Mouse (Mus musculus) limb, embryonic 11.5 days (tissue): ENCODE results near the gene Acoxl. TPM values are rescaled to one million over a fixed set of nuclear protein-coding genes. Genes with fewer than 3 reads are reported as not detected.

Source experiments
- ATAC-seq: fragments of 200-750 bp; cut with Nextera tagmentation; 2 replicates; pipeline ENCODE4 v1.8.0; 2017; ENCODE audit warnings: low read depth; ENCODE audit not compliant: insufficient number of reproducible peaks, low FRiP score, low TSS enrichment
- DNase-seq: peaks from one replicate; pipeline ENCODE4 v3.0.0-alpha.2; 2015; ENCODE audit warnings: low spot score
- H3K27ac ChIP-seq: fragments of 300-500 bp; sonication (generic); replicated peaks from 2 replicates; pipeline ENCODE4 v1.5.1; 2014; ENCODE audit warnings: low read depth, mild to moderate bottlenecking, low read length
- H3K27me3 ChIP-seq: fragments of 300-500 bp; sonication (generic); 2 replicates; pipeline ENCODE4 v1.6.1; 2014; ENCODE audit warnings: mild to moderate bottlenecking, low read length, mixed read lengths; ENCODE audit not compliant: control insufficient read depth, insufficient read depth
- H3K36me3 ChIP-seq: fragments of 300-500 bp; sonication (generic); 2 replicates; pipeline ENCODE4 v1.6.1; 2014; ENCODE audit warnings: mild to moderate bottlenecking, low read length, moderate library complexity, mixed read lengths; ENCODE audit not compliant: control insufficient read depth, insufficient read depth
- H3K4me1 ChIP-seq: fragments of 300-500 bp; sonication (generic); 2 replicates; pipeline ENCODE4 v1.6.1; 2014; ENCODE audit warnings: low read length, mixed read lengths; ENCODE audit not compliant: control insufficient read depth, insufficient read depth
- H3K4me2 ChIP-seq: fragments of 300-500 bp; sonication (generic); 2 replicates; pipeline ENCODE4 v1.6.1; 2014; ENCODE audit warnings: low read depth, mild to moderate bottlenecking, moderate library complexity; ENCODE audit not compliant: severe bottlenecking
- H3K4me3 ChIP-seq: fragments of 300-500 bp; sonication (generic); 2 replicates; pipeline ENCODE4 v1.5.1; 2014; ENCODE audit warnings: low read depth, low read length
- H3K9ac ChIP-seq: fragments of 300-500 bp; sonication (generic); 2 replicates; pipeline ENCODE4 v1.6.1; 2014; ENCODE audit warnings: mild to moderate bottlenecking, low read length
- H3K9me3 ChIP-seq: fragments of 300-500 bp; sonication (generic); 2 replicates; pipeline ENCODE4 v1.6.1; 2016; ENCODE audit warnings: low read length; ENCODE audit not compliant: control insufficient read depth
- WGBS: fragments of 180-500 bp; shearing (Covaris S2); extraction: QIAGEN DNeasy Blood & Tissue Kit; methylation state at CpG from one replicate; pipeline ENCODE4 v1.1.7; 2014; 5-methylcytosine and 5-hydroxymethylcytosine counted together
- polyA plus RNA-seq: library from polyadenylated mRNA; unstranded; fragments of >200 nt; fragmentation: Nextera tagmentation; extraction: Ambion mirVana; gene quantifications from 2 replicates; pipeline ENCODE4 v1.2.1, GENCODE M21; 2014

Gene Acoxl
- polyA plus RNA-seq, 1 experiment from 2014 or later: 0.31 TPM

GRCm38 (mm10) chr2:128020039-128020907, 181.6 kb downstream of the Acoxl start:
- Histone ChIP-seq H3K4me3 (no peak overlapping the region), H3K9me3 (no peaks in the 10 kb centered on the region), H3K36me3 (no peaks in the 10 kb centered on the region), H3K4me2 (no peak overlapping the region), H3K9ac (no peak overlapping the region), H3K27ac (no peak overlapping the region), H3K4me1 (no peaks in the 10 kb centered on the region), H3K27me3 (no peaks in the 10 kb centered on the region)
- ATAC-seq (no peak), DNase-seq (peak; percentile 11)
- whole genome bisulfite sequencing: 44% methylated on average over 7 of the region's 7 CpGs

GRCm38 (mm10) chr2:128020908-128021193, 182.2 kb downstream of the Acoxl start:
- H3K4me2 ChIP-seq: no peak overlapping the region
- H3K27me3 ChIP-seq: no peaks in the 10 kb centered on the region
- no peak overlapping the region for H3K27ac ChIP-seq
- H3K36me3 ChIP-seq: no peaks in the 10 kb centered on the region
- H3K4me3 ChIP-seq: no peak overlapping the region
- ATAC-seq (no peak), DNase-seq (peak; percentile 12)
- H3K9me3 ChIP-seq: no peaks in the 10 kb centered on the region
- no peak overlapping the region for H3K9ac ChIP-seq
- no peaks in the 10 kb centered on the region for H3K4me1 ChIP-seq

- H3K27me3 ChIP-seq: no peaks in the 10 kb centered on the region
- no peaks in the 10 kb centered on the region for H3K4me1 ChIP-seq
- 83% methylated on average over 2 of the region's 2 CpGs for WGBS
- H3K9ac ChIP-seq: no peak overlapping the region
- H3K27ac ChIP-seq: no peak overlapping the region
- no peaks in the 10 kb centered on the region for H3K36me3 ChIP-seq
- H3K4me3 ChIP-seq: no peak overlapping the region
- no peak for DNase-seq
- ATAC-seq: no peak
- H3K9me3 ChIP-seq: no peaks in the 10 kb centered on the region
- no peak overlapping the region for H3K4me2 ChIP-seq
Observed at GRCm38 (mm10) chr2:128023855-128024254, 185.2 kb downstream of the Acoxl start.

GRCm38 (mm10) chr2:128027696-128028095, 189.0 kb downstream of the Acoxl start:
- no peak overlapping the region for H3K4me2 ChIP-seq
- H3K27ac ChIP-seq: no peak overlapping the region
- H3K36me3 ChIP-seq: no peaks in the 10 kb centered on the region
- ATAC-seq (no peak), DNase-seq (no peak)
- H3K4me1 ChIP-seq: no peaks in the 10 kb centered on the region
- H3K9ac ChIP-seq: no peak overlapping the region
- WGBS: 89% methylated on average over 12 of the region's 12 CpGs
- H3K9me3 ChIP-seq: no peaks in the 10 kb centered on the region
- no peak overlapping the region for H3K4me3 ChIP-seq
- no peaks in the 10 kb centered on the region for H3K27me3 ChIP-seq

- no peak for ATAC-seq
- no peaks in the 10 kb centered on the region for H3K4me1 ChIP-seq
- no peak overlapping the region for H3K4me2 ChIP-seq
- 75% methylated on average over 2 of the region's 2 CpGs for WGBS
- no peak overlapping the region for H3K9ac ChIP-seq
- no peak for DNase-seq
- H3K4me3 ChIP-seq: no peak overlapping the region
- H3K27ac ChIP-seq: no peak overlapping the region
- no peaks in the 10 kb centered on the region for H3K36me3 ChIP-seq
- H3K9me3 ChIP-seq: no peaks in the 10 kb centered on the region
- H3K27me3 ChIP-seq: no peaks in the 10 kb centered on the region
Observed at GRCm38 (mm10) chr2:128029968-128030367, 191.3 kb downstream of the Acoxl start.

- Histone ChIP-seq H3K4me2 (no peak overlapping the region), H3K27me3 (no peaks in the 10 kb centered on the region), H3K9me3 (no peaks in the 10 kb centered on the region), H3K9ac (no peak overlapping the region), H3K27ac (no peak overlapping the region), H3K4me3 (no peak overlapping the region), H3K4me1 (no peaks in the 10 kb centered on the region), H3K36me3 (no peaks in the 10 kb centered on the region)
- DNase-seq: no peak
- 2% methylated on average over 4 of the region's 4 CpGs for WGBS
- no peak for ATAC-seq
Observed at GRCm38 (mm10) chr2:128032111-128032510, 193.4 kb downstream of the Acoxl start.

- Histone ChIP-seq H3K4me2 (no peak overlapping the region), H3K9me3 (no peaks in the 10 kb centered on the region), H3K9ac (no peak overlapping the region), H3K4me3 (no peak overlapping the region), H3K4me1 (no peaks in the 10 kb centered on the region), H3K36me3 (no peaks in the 10 kb centered on the region), H3K27me3 (no peaks in the 10 kb centered on the region), H3K27ac (no peak overlapping the region)
- DNase-seq (no peak), ATAC-seq (no peak)
- 76% methylated on average over 3 of the region's 3 CpGs for WGBS
Observed at GRCm38 (mm10) chr2:128033503-128033902, 194.8 kb downstream of the Acoxl start.

- Histone ChIP-seq H3K4me3 (no peak overlapping the region), H3K4me1 (no peaks in the 10 kb centered on the region), H3K27ac (no peak overlapping the region), H3K9ac (no peak overlapping the region), H3K4me2 (no peak overlapping the region), H3K9me3 (no peaks in the 10 kb centered on the region), H3K27me3 (no peaks in the 10 kb centered on the region), H3K36me3 (no peaks in the 10 kb centered on the region)
- WGBS: 91% methylated on average over 9 of the region's 9 CpGs
- ATAC-seq (no peak), DNase-seq (no peak)
Observed at GRCm38 (mm10) chr2:128034066-128034665, 195.5 kb downstream of the Acoxl start.
